Comparison of ENCODE assay signal across 8 mouse cellular contexts in the genomic region with DNA sequence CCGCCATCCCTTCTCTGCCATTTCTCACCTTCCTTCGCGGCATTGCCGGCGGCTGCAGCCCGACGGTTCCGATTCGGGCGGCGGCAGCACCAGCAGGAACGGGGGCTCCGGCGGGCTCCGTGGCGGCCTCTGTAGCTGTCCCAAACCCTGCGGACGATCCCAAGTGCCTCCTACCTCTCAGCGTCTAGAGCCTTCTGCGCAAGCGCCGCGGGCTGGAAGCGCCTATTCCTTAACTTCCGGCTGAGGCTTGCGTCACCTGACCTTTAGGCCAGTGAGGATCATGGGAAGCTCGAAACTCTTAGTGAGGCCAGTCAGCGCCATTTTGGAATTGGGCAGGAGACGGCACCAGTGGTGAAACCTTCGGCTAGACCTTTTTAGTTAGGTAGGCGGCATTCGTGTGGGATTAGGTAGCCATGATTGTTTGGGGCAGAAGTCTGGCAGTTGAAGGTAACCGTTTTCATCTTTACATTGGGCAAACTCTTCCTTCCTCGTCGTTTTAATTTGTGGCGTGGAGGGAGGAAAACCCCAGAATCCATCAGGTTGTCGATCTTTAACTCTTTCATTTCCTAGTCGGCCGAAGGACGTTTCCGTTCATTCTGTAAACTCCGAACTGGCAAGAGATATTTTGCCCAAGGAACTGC. TPM values are rescaled to one million over a fixed set of nuclear protein-coding genes. Genes with fewer than 3 reads are reported as not detected.
DNase-seq lines count a peak whose midpoint lies in the region; ATAC-seq lines count a peak whose summit lies in the region.

A gene (minus strand): TSS at position 240 of the 641 bp plus-strand sequence.

- WGBS in lung, embryonic 16.5 days, result under 1% methylated on average over 42 of the region's 42 CpGs

- H3K9ac ChIP-seq in lung, embryonic 16.5 days (ENCODE audit: low read length), result peak within 1 kb of the TSS; percentile 99

- H3K4me1 ChIP-seq in lung, embryonic 16.5 days (replicated peaks; ENCODE audit: control insufficient read depth, insufficient read depth, low read length), result peaks cover 12% of the 10 kb centered on the region

- peak within 1 kb of the TSS; percentile 77 for H3K4me2 ChIP-seq in lung, embryonic 16.5 days (ENCODE audit: low read depth, low read length)

- H3K36me3 ChIP-seq in lung, embryonic 16.5 days (ENCODE audit: control insufficient read depth, insufficient read depth, low read length), result peaks cover 8% of the 10 kb centered on the region

- peak; percentile 88 to 90 for ATAC-seq in hematopoietic stem cell, adult 5-6 weeks (replicated peaks in 1 of 2; ENCODE audit: insufficient read depth in 1 of 2, low FRiP score in 2 of 2, low TSS enrichment in 1 of 2, low read depth in 1 of 2, poor library complexity in 2 of 2, severe bottlenecking in 2 of 2)
- ATAC-seq in lung, embryonic 16.5 days (ENCODE audit: low read depth), result peak; percentile 93

- DNase-seq in MEL-GATA-1-ER (ENCODE audit: extremely low read depth, low read depth), result peak; percentile 99
- peak; percentile 95 for DNase-seq in cerebellum, adult 8-10 months
- peak; percentile 99 for DNase-seq in forelimb bud, embryonic 11.5 days (ENCODE audit: low read depth, low spot score)
- peak; percentile 98 for DNase-seq in layer of hippocampus, adult 9-10 months (ENCODE audit: low spot score)
- peak; percentile 84 for DNase-seq in ovary, postnatal 10 days (ENCODE audit: low spot score)
- DNase-seq in thymus, postnatal 14 days, result peak; percentile 95

- H3K27ac ChIP-seq in lung, embryonic 16.5 days (ENCODE audit: low read length), result peak within 1 kb of the TSS; percentile 99

- H3K4me3 ChIP-seq in lung, embryonic 16.5 days (ENCODE audit: low read length), result peak within 1 kb of the TSS; percentile 96

- no peaks in the 10 kb centered on the region for H3K27me3 ChIP-seq in lung, embryonic 16.5 days (ENCODE audit: control insufficient read depth, insufficient read depth, low read depth, low read length)

- no peaks in the 10 kb centered on the region for H3K9me3 ChIP-seq in lung, embryonic 16.5 days (ENCODE audit: control insufficient read depth, low read length)

RNA-seq across cellular contexts. Expression of the gene that starts here (rescaled TPM):
- total RNA-seq in hematopoietic stem cell, adult 5-6 weeks (2017), result 81.0 and 90.4 TPM in 2 replicates
- polyA plus RNA-seq in lung, embryonic 16.5 days (2015; fragmentation: Nextera tagmentation; extraction: Ambion mirVana), result 75.3 and 80.2 TPM in 2 replicates

Comparison
In these comparisons a context has a peak if more than half of its experiments do, and no peak if none do; other contexts are left out.
1. Peak in every context shown above with its lines: DNase-seq, ATAC-seq, H3K4me3 ChIP-seq and H3K27ac ChIP-seq.